Comparison of ENCODE assay signal across 17 mouse cellular contexts in the genomic region with DNA sequence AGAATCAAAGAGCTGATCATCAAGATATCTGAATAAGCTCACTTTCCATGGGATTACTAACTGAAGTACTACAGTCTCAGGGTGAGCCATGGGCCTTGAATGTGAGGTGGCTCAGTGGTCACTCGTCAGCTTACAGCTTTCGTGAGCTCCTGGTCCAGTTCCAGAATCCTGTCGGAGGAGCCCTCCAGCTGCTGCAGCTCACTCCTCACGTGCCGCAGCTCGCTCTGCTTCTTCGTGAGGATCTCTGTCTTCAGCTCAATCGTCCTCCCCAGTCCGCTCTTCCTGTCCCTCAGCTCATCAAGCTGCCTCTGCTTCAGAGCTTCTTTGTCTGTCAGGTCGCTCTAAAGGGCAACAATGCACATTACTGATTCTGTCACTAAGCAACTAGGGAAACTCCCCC. TPM values are rescaled to one million over a fixed set of nuclear protein-coding genes. Genes with fewer than 3 reads are reported as not detected.
DNase-seq lines count a peak whose midpoint lies in the region; ATAC-seq and TF ChIP-seq lines count a peak whose summit lies in the region.
"Had no signal": no experiment of that assay in that cellular context is flagged by ENCODE, and none has a peak within 500 bp of the region (broad histone marks: within the 10 kb centered on the region; RNA-seq: fewer than 3 reads in every experiment).

No protein-coding gene starts in this region.

- peak overlapping the region; percentile 26 for H3K4me3 ChIP-seq in cortical plate, adult 2 months (ENCODE audit: insufficient read depth, low read length)
- no peak overlapping the region for H3K4me3 ChIP-seq in hindbrain, embryonic 12.5 days
- H3K4me3 ChIP-seq: embryonic facial prominence, embryonic 12.5 days; heart, adult 2 months; intestine, embryonic 15.5 days had no signal

- no peak for ATAC-seq in hindbrain, embryonic 12.5 days (ENCODE audit: low FRiP score)
- ATAC-seq in monocyte, adult 5-6 weeks (replicated peaks; ENCODE audit: insufficient number of reproducible peaks, low FRiP score, low TSS enrichment, poor library complexity, severe bottlenecking): no peak
- ATAC-seq: intestine, embryonic 15.5 days; liver, postnatal 0 days had no signal

- no peak overlapping the region for H3K27ac ChIP-seq in cortical plate, adult 2 months (ENCODE audit: insufficient read depth, low read length)
- no peak overlapping the region for H3K27ac ChIP-seq in hindbrain, embryonic 12.5 days
- H3K27ac ChIP-seq: embryonic facial prominence, embryonic 12.5 days; heart, adult 2 months; intestine, embryonic 15.5 days had no signal

- 40% methylated on average over 10 of the region's 10 CpGs for WGBS in hindbrain, embryonic 12.5 days

- TF ChIP-seq POLR2A in cortical plate, adult 2 months (IDR thresholded peaks at IDR 0.05; ENCODE audit: extremely low read depth, insufficient read depth, low read length): no peak

- H3K9ac ChIP-seq in hindbrain, embryonic 12.5 days: no peak overlapping the region
- H3K9ac ChIP-seq: embryonic facial prominence, embryonic 12.5 days; intestine, embryonic 15.5 days; liver, postnatal 0 days had no signal

- peak overlapping the region; percentile 30; the same call in 1 of the 2 replicates for H3K4me2 ChIP-seq in hindbrain, embryonic 12.5 days (replicated peaks)
- H3K4me2 ChIP-seq: embryonic facial prominence, embryonic 12.5 days; intestine, embryonic 15.5 days had no signal

- peaks cover 13% of the 10 kb centered on the region; the same call in 1 of the 2 replicates for H3K36me3 ChIP-seq in hindbrain, embryonic 12.5 days

- no peaks in the 10 kb centered on the region for H3K4me1 ChIP-seq in cortical plate, adult 2 months (ENCODE audit: control insufficient read depth, insufficient read depth, low read length)
- H3K4me1 ChIP-seq in hindbrain, embryonic 12.5 days: peaks cover 4% of the 10 kb centered on the region; the same call in 1 of the 2 replicates
- H3K4me1 ChIP-seq: embryonic facial prominence, embryonic 12.5 days; intestine, embryonic 15.5 days had no signal

- TF ChIP-seq CTCF in cortical plate, adult 2 months (IDR thresholded peaks at IDR 0.05; ENCODE audit: extremely low read depth, insufficient read depth, low read length): no peak

- DNase-seq in kidney, postnatal 14 days: peak; percentile 20
- DNase-seq in kidney, adult 8-10 months: no peak
- peak; percentile 46 for DNase-seq in lung, postnatal 25 days (ENCODE audit: low spot score)
- no peak for DNase-seq in ovary, adult 18-20 months (ENCODE audit: low spot score)
- no peak for DNase-seq in ovary, postnatal 14 days (ENCODE audit: low spot score)
- DNase-seq: heart, adult 2 months; liver, postnatal 0 days; thymus, adult 18-20 months had no signal

- no peaks in the 10 kb centered on the region for H3K27me3 ChIP-seq in hindbrain, embryonic 12.5 days
- H3K27me3 ChIP-seq: embryonic facial prominence, embryonic 12.5 days; intestine, embryonic 15.5 days had no signal

- no peaks in the 10 kb centered on the region for H3K9me3 ChIP-seq in hindbrain, embryonic 12.5 days (replicated peaks)
- H3K9me3 ChIP-seq: embryonic facial prominence, embryonic 12.5 days; intestine, embryonic 15.5 days had no signal

RNA-seq across cellular contexts. Expression of gene Rad50, which starts 15.1 kb away (rescaled TPM):
- polyA plus RNA-seq in cortical plate, adult 2 months (2012; rRNA removed): 6.1 and 6.8 TPM in 2 replicates
- 18.5 and 21.4 TPM in 2 replicates for polyA plus RNA-seq in hindbrain, embryonic 12.5 days (2016; fragmentation: Nextera tagmentation; extraction: Ambion mirVana)
- total RNA-seq in monocyte, adult 5-6 weeks (2017): 27.8 to 53.5 TPM (median 45.6 TPM) in 3 replicates

RNA-seq across cellular contexts. Expression of gene Il5, which starts 28.6 kb away (rescaled TPM):
- 0.15 and 0.34 TPM in 2 replicates for polyA plus RNA-seq in cortical plate, adult 2 months (2012; rRNA removed)
- not detected in 2 replicates for polyA plus RNA-seq in hindbrain, embryonic 12.5 days (2016; fragmentation: Nextera tagmentation; extraction: Ambion mirVana)
- total RNA-seq in monocyte, adult 5-6 weeks (2017): not detected in 3 replicates
- total RNA-seq: heart, adult 2 months; left cerebral cortex, postnatal 25 days had no signal
- polyA plus RNA-seq: embryonic facial prominence, embryonic 12.5 days; intestine, embryonic 15.5 days; liver, postnatal 0 days; neural tube, embryonic 14.5 days; small intestine, adult 2 months had no signal

RNA-seq across cellular contexts. Expression of gene Il13, which starts 57.5 kb away (rescaled TPM):
- not detected in 2 replicates for polyA plus RNA-seq in cortical plate, adult 2 months (2012; rRNA removed)
- polyA plus RNA-seq in hindbrain, embryonic 12.5 days (2016; fragmentation: Nextera tagmentation; extraction: Ambion mirVana): not detected in 2 replicates
- total RNA-seq in monocyte, adult 5-6 weeks (2017): 0.29 to 2.5 TPM in 2 of 3 replicates, not detected in the other
- total RNA-seq: heart, adult 2 months; left cerebral cortex, postnatal 25 days had no signal
- polyA plus RNA-seq: embryonic facial prominence, embryonic 12.5 days; frontal cortex, adult 2 months; heart, adult 2 months; intestine, embryonic 15.5 days; liver, postnatal 0 days; neural tube, embryonic 14.5 days had no signal

Comparison
In these comparisons a context has a peak if more than half of its experiments do, and no peak if none do; other contexts are left out.
1. DNase-seq: peak in kidney, postnatal 14 days (single experiment) and lung, postnatal 25 days (single experiment); none in kidney, adult 8-10 months (0 of 2), ovary, adult 18-20 months (single experiment) and ovary, postnatal 14 days (single experiment).